Mouse (Mus musculus) central nervous system, embryonic 18 days (tissue): ENCODE measurements around the gene Styk1. TPM values are rescaled to one million over a fixed set of nuclear protein-coding genes. Genes with fewer than 3 reads are reported as not detected.

ENCODE experiments used
- polyA plus RNA-seq: library from polyadenylated mRNA; depleted of rRNA; stranded (reverse); fragments of >200 nt; gene quantifications from 2 replicates; pipeline ENCODE4 v1.2.3, GENCODE M21; 2012; rRNA removed

Styk1 gene
- 5.1 and 5.7 TPM in 2 replicates for polyA plus RNA-seq

DNA sequence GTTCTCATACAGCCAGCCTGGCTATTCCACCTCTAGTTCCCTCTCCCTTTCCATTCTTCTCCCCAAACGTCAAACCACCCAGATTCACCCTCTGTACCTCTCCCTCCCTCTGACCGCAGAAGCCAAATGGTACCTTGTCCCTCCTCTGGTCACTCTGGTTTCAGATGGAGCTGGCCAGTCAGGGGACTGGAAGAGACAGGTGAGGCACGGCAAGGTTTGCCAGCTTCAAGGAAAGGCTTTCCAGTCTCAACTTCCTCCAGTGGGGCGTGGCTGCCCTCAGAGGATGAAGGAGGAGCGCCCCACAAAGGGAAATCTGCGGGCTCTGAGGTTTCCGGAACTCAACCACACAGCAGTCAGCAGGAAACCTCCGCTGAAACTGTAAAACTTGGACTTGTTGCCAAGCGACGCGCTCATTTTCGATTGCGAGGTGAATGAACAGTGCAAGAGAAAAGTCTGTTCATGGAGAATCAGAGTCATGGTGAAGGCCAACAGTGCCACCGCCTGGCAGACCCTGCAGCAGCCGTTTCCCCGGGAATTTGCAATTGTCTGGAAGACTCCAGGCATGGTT lies at the start of gene Styk1:
Styk1 (minus strand) TSS at position 246 of the 568 bp plus-strand sequence.

DNA sequence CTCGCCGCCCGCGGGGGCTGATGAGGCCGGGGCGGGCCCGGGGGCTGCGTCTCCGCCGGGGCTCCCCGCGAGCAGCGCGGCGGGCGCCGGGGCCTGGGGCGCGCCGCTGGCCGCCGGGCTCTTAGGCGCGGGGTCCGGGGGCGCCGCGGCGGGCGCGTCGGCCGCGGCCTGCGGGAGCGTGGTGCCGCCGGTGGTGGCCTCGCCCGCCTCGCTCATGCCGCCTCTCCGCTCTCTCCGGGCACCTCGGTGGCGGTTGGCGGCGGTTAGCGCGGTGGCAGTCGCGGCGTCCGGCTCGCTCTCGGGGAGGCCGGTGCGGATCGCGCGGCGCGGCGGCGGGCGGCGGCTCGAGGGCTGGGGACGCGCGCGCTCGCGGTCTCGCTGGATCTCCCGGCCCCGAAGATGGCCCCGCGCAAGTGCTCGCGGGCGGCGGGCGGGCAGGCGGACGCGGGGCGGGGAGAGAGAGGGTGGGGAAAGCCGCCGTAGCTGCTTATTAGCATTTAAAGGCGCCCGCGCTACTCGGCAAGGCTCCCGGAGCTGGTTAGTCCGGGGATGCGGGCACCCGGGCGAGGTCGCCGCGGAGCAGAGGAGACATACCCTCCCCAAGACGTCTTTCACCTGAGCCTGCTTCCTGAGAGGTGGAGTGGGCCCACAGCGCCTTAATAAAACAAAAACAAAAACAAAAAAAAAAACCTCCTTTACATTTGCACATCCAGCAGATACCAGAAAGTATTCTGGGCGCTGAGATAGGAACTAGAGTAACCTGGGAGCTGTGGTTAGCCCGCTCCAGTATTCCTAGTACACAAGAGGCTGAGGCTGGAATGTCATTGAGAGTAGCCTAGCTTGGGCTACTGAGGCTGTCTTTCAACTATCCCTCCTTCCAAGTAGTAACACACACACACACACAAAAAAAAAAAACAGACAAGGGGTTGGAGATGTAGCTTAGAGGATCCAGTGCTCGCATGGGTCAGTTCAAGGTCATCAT lies 34.9 kb upstream of the Styk1 start, which contains the start of gene Ybx3:
Ybx3 (minus strand) TSS at position 437 of the 982 bp plus-strand sequence.

DNA sequence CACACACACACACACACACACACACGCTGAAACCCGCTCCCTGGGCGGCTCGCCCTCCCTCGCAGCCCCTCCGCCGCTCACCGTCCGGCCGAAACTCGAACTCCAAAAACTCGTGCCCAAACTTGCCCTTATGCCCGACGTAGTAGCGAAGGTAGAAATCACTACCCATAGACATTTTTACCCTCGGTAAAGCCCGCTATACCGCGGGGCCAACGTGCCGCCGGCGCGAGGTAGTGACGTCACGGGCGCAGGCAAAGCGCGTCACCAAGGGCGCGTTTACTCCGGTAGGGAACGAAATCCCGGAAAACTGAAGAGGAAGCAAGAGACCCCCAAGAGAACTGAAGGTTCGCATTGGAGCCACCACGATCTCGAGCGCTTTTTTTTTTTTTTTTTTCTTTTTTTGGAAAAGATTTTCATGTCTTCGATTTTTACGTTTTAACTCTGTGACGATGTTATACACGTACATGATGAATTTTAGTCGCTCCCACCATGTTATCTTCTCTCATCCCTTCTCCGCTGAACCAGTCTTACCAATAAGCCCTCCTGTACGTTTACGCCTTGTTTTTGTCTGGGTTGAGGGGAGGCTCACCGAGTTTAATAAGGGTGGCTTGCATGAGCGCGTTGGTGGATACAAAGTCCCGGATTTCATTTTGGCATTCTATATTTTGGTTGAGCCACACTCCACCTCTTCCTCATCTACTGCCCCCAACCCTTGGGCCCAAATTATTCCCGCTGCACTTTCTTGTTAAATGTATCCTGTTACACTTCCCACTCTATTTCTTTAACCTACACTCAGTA lies 60.2 kb downstream of the Styk1 start, which contains the start of gene Magohb:
Magohb (minus strand) TSS at position 254 of the 798 bp plus-strand sequence.

Other genes starting within 250 kb of the Styk1 start
- gene Klra2, start 106.2 kb downstream of the Styk1 start, polyA plus RNA-seq = 0.23 and 0.30 TPM in 2 replicates
- gene Magohb, start 60.4 kb downstream of the Styk1 start, polyA plus RNA-seq = 27.9 and 30.8 TPM in 2 replicates
- 122 and 125 TPM in 2 replicates for gene Ybx3, start 34.9 kb upstream of the Styk1 start, polyA plus RNA-seq
- gene 5430401F13Rik, start 132.8 kb upstream of the Styk1 start, polyA plus RNA-seq = not detected in 2 replicates
- gene Gm6619, start 132.8 kb upstream of the Styk1 start, polyA plus RNA-seq = not detected in 2 replicates